Mouse (Mus musculus) heart, embryonic 16.5 days (tissue): ENCODE results near the gene Tcam1. TPM values are rescaled to one million over a fixed set of nuclear protein-coding genes. Genes with fewer than 3 reads are reported as not detected.
A peak's percentile ranks its signal among the peaks of the same experiment; 100 is the strongest.

Source experiments
- ATAC-seq: fragments of 200-750 bp; cut with Nextera tagmentation; replicated peaks from 2 replicates; pipeline ENCODE4 v1.8.0; 2017; ENCODE audit warnings: moderate number of reproducible peaks; ENCODE audit not compliant: insufficient read depth, low FRiP score; ENCODE audit errors: extremely low read depth
- H3K27ac ChIP-seq: fragments of 300-500 bp; sonication (generic); 2 replicates; pipeline ENCODE4 v1.5.1; 2014; ENCODE audit warnings: mild to moderate bottlenecking, low read length, control low read depth, moderate library complexity
- H3K27me3 ChIP-seq: fragments of 300-500 bp; sonication (generic); 2 replicates; pipeline ENCODE4 v1.6.1; 2014; ENCODE audit warnings: low read length, mixed read lengths; ENCODE audit not compliant: control insufficient read depth, insufficient read depth
- H3K36me3 ChIP-seq: fragments of 300-500 bp; sonication (generic); 2 replicates; pipeline ENCODE4 v1.6.1; 2014; ENCODE audit not compliant: control insufficient read depth, insufficient read depth
- H3K4me1 ChIP-seq: fragments of 300-500 bp; sonication (generic); 2 replicates; pipeline ENCODE4 v1.6.1; 2014; ENCODE audit warnings: low read length, mixed read lengths; ENCODE audit not compliant: control insufficient read depth, insufficient read depth
- H3K4me2 ChIP-seq: fragments of 300-500 bp; sonication (generic); 2 replicates; pipeline ENCODE4 v1.6.1; 2014; ENCODE audit warnings: low read depth, mild to moderate bottlenecking, control low read depth, low read length
- H3K4me3 ChIP-seq: fragments of 300-500 bp; sonication (generic); 2 replicates; pipeline ENCODE4 v1.5.1; 2014; ENCODE audit warnings: mild to moderate bottlenecking, control low read depth, low read length
- H3K9ac ChIP-seq: fragments of 300-500 bp; sonication (generic); 2 replicates; pipeline ENCODE4 v1.6.1; 2014; ENCODE audit warnings: low read length, control low read depth
- H3K9me3 ChIP-seq: fragments of 300-500 bp; sonication (generic); replicated peaks from 2 replicates; pipeline ENCODE4 v1.6.1; 2016; ENCODE audit warnings: low read length; ENCODE audit not compliant: control insufficient read depth
- WGBS: fragments of 180-500 bp; shearing (Covaris S2); extraction: QIAGEN DNeasy Blood & Tissue Kit; methylation state at CpG from one replicate; pipeline ENCODE4 v1.1.7; 2014; 5-methylcytosine and 5-hydroxymethylcytosine counted together
- polyA plus RNA-seq: library from polyadenylated mRNA; unstranded; fragments of >200 nt; fragmentation: Nextera tagmentation; extraction: Ambion mirVana; gene quantifications from 2 replicates; pipeline ENCODE4 v1.2.1, GENCODE M21; 2015

The Tcam1 gene
- polyA plus RNA-seq, 1 experiment from 2014 or later: 0.05 TPM

GRCm38 (mm10) chr11:106324858-106325257 lies 48.4 kb downstream of the Tcam1 start:
- Histone ChIP-seq H3K4me3 (no peak overlapping the region), H3K27me3 (no peaks in the 10 kb centered on the region), H3K4me2 (no peak overlapping the region), H3K4me1 (peaks cover 16% of the 10 kb centered on the region), H3K27ac (no peak overlapping the region), H3K9me3 (no peaks in the 10 kb centered on the region), H3K9ac (no peak overlapping the region), H3K36me3 (no peaks in the 10 kb centered on the region)
- 69% methylated on average over 5 of the region's 5 CpGs for WGBS
- ATAC-seq: no peak

GRCm38 (mm10) chr11:106325566-106326206 lies 49.2 kb downstream of the Tcam1 start:
- Histone ChIP-seq H3K27ac (no peak overlapping the region), H3K9ac (no peak overlapping the region), H3K4me1 (peaks cover 18% of the 10 kb centered on the region), H3K9me3 (no peaks in the 10 kb centered on the region), H3K27me3 (no peaks in the 10 kb centered on the region), H3K4me2 (no peak overlapping the region), H3K36me3 (no peaks in the 10 kb centered on the region), H3K4me3 (no peak overlapping the region)
- ATAC-seq: no peak
- WGBS: 65% methylated on average over 8 of the region's 8 CpGs

- H3K27me3 ChIP-seq: no peaks in the 10 kb centered on the region
- no peaks in the 10 kb centered on the region for H3K9me3 ChIP-seq
- H3K9ac ChIP-seq: no peak overlapping the region
- peaks cover 18% of the 10 kb centered on the region for H3K4me1 ChIP-seq
- H3K4me2 ChIP-seq: no peak overlapping the region
- H3K4me3 ChIP-seq: no peak overlapping the region
- no peak overlapping the region for H3K27ac ChIP-seq
- no peak for ATAC-seq
- H3K36me3 ChIP-seq: no peaks in the 10 kb centered on the region
- WGBS: 72% methylated on average over 8 of the region's 8 CpGs
Measured at GRCm38 (mm10) chr11:106326475-106326874, 50.0 kb downstream of the Tcam1 start.

- Histone ChIP-seq H3K4me2 (no peak overlapping the region), H3K4me1 (peaks cover 25% of the 10 kb centered on the region), H3K9ac (no peak overlapping the region), H3K27me3 (no peaks in the 10 kb centered on the region), H3K9me3 (no peaks in the 10 kb centered on the region), H3K36me3 (no peaks in the 10 kb centered on the region), H3K4me3 (no peak overlapping the region), H3K27ac (peak overlapping the region; percentile 62)
- 36% methylated on average over 5 of the region's 5 CpGs for WGBS
- no peak for ATAC-seq
Measured at GRCm38 (mm10) chr11:106328521-106328920, 52.0 kb downstream of the Tcam1 start.

GRCm38 (mm10) chr11:106329128-106329527 lies 52.7 kb downstream of the Tcam1 start:
- peak; percentile 76 for ATAC-seq
- Histone ChIP-seq H3K36me3 (no peaks in the 10 kb centered on the region), H3K4me2 (peak overlapping the region; percentile 28), H3K9me3 (no peaks in the 10 kb centered on the region), H3K4me1 (peaks cover 25% of the 10 kb centered on the region), H3K9ac (peak overlapping the region; percentile 12; the same call in 1 of the 2 replicates), H3K4me3 (no peak overlapping the region), H3K27me3 (no peaks in the 10 kb centered on the region), H3K27ac (peak overlapping the region; percentile 87)
- WGBS: 14% methylated on average over 6 of the region's 6 CpGs

- no peak; the same call in 1 of the 2 replicates for ATAC-seq
- no peaks in the 10 kb centered on the region for H3K9me3 ChIP-seq
- no peaks in the 10 kb centered on the region for H3K27me3 ChIP-seq
- peaks cover 25% of the 10 kb centered on the region for H3K4me1 ChIP-seq
- H3K9ac ChIP-seq: no peak overlapping the region; the same call in 1 of the 2 replicates
- H3K27ac ChIP-seq: peak overlapping the region; percentile 87
- H3K4me3 ChIP-seq: no peak overlapping the region
- WGBS: 40% methylated on average over 7 of the region's 7 CpGs
- H3K36me3 ChIP-seq: no peaks in the 10 kb centered on the region
- H3K4me2 ChIP-seq: peak overlapping the region; percentile 28
Measured at GRCm38 (mm10) chr11:106329682-106330081, 53.2 kb downstream of the Tcam1 start.

- no peaks in the 10 kb centered on the region for H3K36me3 ChIP-seq
- H3K27ac ChIP-seq: peak overlapping the region; percentile 51
- no peak overlapping the region for H3K4me3 ChIP-seq
- H3K9me3 ChIP-seq: no peaks in the 10 kb centered on the region
- ATAC-seq: no peak
- peak overlapping the region; percentile 22; the same call in 1 of the 2 replicates for H3K9ac ChIP-seq
- H3K27me3 ChIP-seq: no peaks in the 10 kb centered on the region
- H3K4me2 ChIP-seq: no peak overlapping the region
- WGBS: 37% methylated on average over 4 of the region's 4 CpGs
- H3K4me1 ChIP-seq: peaks cover 25% of the 10 kb centered on the region
Measured at GRCm38 (mm10) chr11:106332458-106332857, 56.0 kb downstream of the Tcam1 start.

GRCm38 (mm10) chr11:106334066-106334465 lies 57.6 kb downstream of the Tcam1 start:
- Histone ChIP-seq H3K4me3 (no peak overlapping the region), H3K9me3 (no peaks in the 10 kb centered on the region), H3K4me2 (no peak overlapping the region), H3K27ac (no peak overlapping the region), H3K27me3 (no peaks in the 10 kb centered on the region), H3K36me3 (no peaks in the 10 kb centered on the region), H3K9ac (no peak overlapping the region), H3K4me1 (peaks cover 17% of the 10 kb centered on the region)
- no peak for ATAC-seq
- 4% methylated on average over 2 of the region's 2 CpGs for WGBS

- no peak for ATAC-seq
- Histone ChIP-seq H3K27me3 (no peaks in the 10 kb centered on the region), H3K9ac (no peak overlapping the region), H3K4me3 (no peak overlapping the region), H3K4me2 (no peak overlapping the region), H3K27ac (no peak overlapping the region), H3K9me3 (no peaks in the 10 kb centered on the region), H3K4me1 (peaks cover 4% of the 10 kb centered on the region; the same call in 1 of the 2 replicates), H3K36me3 (no peaks in the 10 kb centered on the region)
- 69% methylated on average over 5 of the region's 5 CpGs for WGBS
Measured at GRCm38 (mm10) chr11:106338029-106338428, 61.6 kb downstream of the Tcam1 start.
